Mouse (Mus musculus) Muller cell, postnatal 12 days (primary cell): ENCODE data around the gene Tbc1d30.
A peak's percentile ranks its signal among the peaks of the same experiment; 100 is the strongest.

Source experiments
- DNase-seq: peaks from one replicate; pipeline ENCODE4 v3.0.0-alpha.2; 2015; ENCODE audit errors: inconsistent ontology term

Gene Tbc1d30

GRCm38 (mm10) chr10:121227988-121228409 is 123.1 kb downstream of the Tbc1d30 start:
- no peak for DNase-seq

GRCm38 (mm10) chr10:121227403-121227802 is 123.7 kb downstream of the Tbc1d30 start:
- no peak for DNase-seq

DNA sequence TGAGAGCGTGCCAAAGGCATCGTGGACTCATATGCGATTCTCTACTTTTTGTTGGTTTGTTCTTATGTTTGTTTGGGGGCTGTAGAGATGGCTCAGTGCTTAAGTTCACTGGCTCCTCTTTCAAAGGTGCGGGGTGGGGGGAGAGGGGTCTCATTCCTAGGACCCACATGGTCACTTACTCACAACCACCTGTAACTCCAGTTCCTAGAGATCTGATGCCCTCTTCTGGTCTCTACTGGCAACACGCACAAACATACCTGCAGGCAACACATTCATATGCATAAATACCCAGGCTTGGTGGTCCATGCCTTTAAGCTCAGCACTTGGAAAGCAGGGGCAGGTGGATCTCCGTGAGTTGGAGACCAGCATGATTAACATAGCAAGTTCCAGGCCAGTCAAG is 125.4 kb downstream of the Tbc1d30 start:
- no peak for DNase-seq

- no peak for DNase-seq
Measured at GRCm38 (mm10) chr10:121222881-121223280, 128.2 kb downstream of the Tbc1d30 start.

- DNase-seq, result no peak
Measured at GRCm38 (mm10) chr10:121218616-121219015, 132.5 kb downstream of the Tbc1d30 start.

DNA sequence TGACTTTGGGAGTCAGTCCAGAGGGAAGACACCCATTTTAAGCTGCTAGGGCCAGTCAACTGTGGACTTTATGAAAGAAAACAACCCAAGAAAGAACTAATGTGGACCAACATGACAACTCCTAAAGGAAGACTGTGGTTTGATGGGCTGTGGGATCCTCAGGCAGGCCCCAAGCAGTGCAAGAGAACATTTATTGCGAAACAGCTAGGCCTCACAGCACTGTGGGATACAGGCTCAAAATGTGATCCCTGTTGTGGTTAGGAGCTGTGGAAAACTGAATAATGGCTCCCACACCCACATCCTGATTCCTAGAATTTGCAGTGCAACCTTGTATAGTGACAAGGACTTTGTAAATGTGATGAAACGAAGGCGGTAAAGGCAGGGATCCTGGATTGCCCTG is 134.3 kb downstream of the Tbc1d30 start:
- peak; percentile 16 for DNase-seq
